Mouse (Mus musculus): ENCODE data around the gene Gpr84. TPM values are rescaled to one million over a fixed set of nuclear protein-coding genes. Genes with fewer than 3 reads are reported as not detected.

The Gpr84 gene
- polyA plus RNA-seq, 1 experiment, result not detected

DNA sequence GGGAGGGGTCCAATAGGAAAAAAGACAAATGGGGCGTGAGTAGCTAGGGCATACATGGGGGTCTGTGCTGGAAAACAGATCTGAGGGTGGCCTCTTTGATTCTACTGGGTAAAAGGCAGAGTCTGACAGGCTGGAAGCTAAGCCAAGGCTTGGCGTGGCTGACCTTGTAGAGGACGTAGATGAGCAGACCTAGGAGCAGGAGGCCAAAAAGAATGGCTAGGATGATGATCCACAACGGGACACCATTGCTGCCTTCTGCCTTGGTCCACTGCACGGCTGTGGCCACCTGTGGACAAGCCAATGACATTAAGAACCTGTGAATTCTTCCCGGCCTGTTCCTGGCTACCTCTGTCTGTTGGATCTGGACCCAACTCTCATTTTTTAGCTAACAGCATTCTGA, 35.4 kb upstream of the Gpr84 start:
- peaks cover 37% of the 10 kb centered on the region for H3K36me3 ChIP-seq (ENCODE audit: control insufficient read depth, insufficient read depth, low read length, poor library complexity, severe bottlenecking)
- no peak for TF ChIP-seq CTCF (IDR thresholded peaks at IDR 0.05; ENCODE audit: low read depth, low read length)
- no peak for TF ChIP-seq POLR2A (IDR thresholded peaks at IDR 0.05; ENCODE audit: insufficient read depth, low read length)
- TF ChIP-seq EP300 (IDR thresholded peaks at IDR 0.05; ENCODE audit: insufficient read depth, low read depth, low read length), result no peak
- no peaks in the 10 kb centered on the region for H3K27me3 ChIP-seq (ENCODE audit: control insufficient read depth, insufficient read depth, low read length, poor library complexity, severe bottlenecking)

DNA sequence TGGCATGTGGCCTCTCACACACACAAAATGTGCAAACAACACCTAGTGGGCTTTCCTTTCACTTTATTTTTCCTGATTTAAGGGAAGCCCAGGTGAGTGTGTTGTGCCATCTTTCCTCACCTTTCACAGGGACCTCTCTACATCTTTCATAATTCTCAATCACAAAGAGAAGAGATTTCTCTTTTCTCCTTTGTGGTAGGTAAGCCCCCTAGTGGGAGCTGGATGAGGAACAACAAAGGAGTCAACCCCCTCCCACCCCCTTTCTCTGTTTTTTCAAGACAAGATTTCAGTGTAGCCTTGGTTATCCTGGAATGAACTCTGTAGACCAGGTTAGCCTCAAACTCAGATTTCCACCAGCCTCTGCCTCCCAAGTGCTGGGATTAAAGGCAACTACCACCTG, 33.1 kb upstream of the Gpr84 start:
- peaks cover 19% of the 10 kb centered on the region for H3K36me3 ChIP-seq (ENCODE audit: control insufficient read depth, insufficient read depth, low read length, poor library complexity, severe bottlenecking)
- H3K27ac ChIP-seq (ENCODE audit: insufficient read depth, low read length), result 0 out of 2 replicates have a peak overlapping the region, but pooled peaks have one; percentile 7
- H3K4me3 ChIP-seq (ENCODE audit: low read depth, low read length), result no peak overlapping the region
- H3K9ac ChIP-seq (ENCODE audit: low read depth, poor library complexity, severe bottlenecking), result no peak overlapping the region
- peaks cover 2% of the 10 kb centered on the region for H3K4me1 ChIP-seq (ENCODE audit: control insufficient read depth, insufficient read depth, low read length)
- TF ChIP-seq CTCF (IDR thresholded peaks at IDR 0.05; ENCODE audit: low read depth, low read length) (no peak), POLR2A (IDR thresholded peaks at IDR 0.05; ENCODE audit: insufficient read depth, low read length) (no peak), EP300 (IDR thresholded peaks at IDR 0.05; ENCODE audit: insufficient read depth, low read depth, low read length) (no peak)
- H3K27me3 ChIP-seq (ENCODE audit: control insufficient read depth, insufficient read depth, low read length, poor library complexity, severe bottlenecking), result no peaks in the 10 kb centered on the region
- no peaks in the 10 kb centered on the region for H3K9me3 ChIP-seq (replicated peaks; ENCODE audit: control insufficient read depth, insufficient read depth, low read length, poor library complexity, severe bottlenecking)

More for the DNA sequence above, 35.4 kb upstream of the Gpr84 start:
- Histone ChIP-seq H3K9me3 (replicated peaks; ENCODE audit: control insufficient read depth, insufficient read depth, low read length, poor library complexity, severe bottlenecking) (no peaks in the 10 kb centered on the region), H3K4me3 (ENCODE audit: low read depth, low read length) (no peak overlapping the region), H3K27ac (ENCODE audit: insufficient read depth, low read length) (no peak overlapping the region), H3K9ac (ENCODE audit: low read depth, poor library complexity, severe bottlenecking) (no peak overlapping the region), H3K4me1 (ENCODE audit: control insufficient read depth, insufficient read depth, low read length) (peaks cover 2% of the 10 kb centered on the region)

DNA sequence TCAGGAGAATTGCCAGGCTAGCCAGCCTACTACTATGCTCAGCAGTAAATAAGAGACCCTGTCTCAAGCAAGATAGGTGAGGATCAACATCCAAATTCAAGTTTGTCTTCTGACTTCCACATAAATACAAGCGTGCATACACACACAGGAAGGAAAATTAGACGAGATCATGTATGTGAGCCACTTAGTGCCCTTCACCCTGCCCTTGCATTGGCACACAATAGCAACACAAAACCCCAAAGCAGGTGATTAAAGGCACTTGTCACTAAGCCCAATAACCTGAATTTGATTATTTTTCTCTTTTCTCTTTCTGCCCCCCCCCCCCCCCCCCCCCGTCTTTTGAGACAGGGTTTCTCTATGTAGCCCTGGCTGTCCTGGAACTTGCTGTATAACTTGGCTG, 32.6 kb upstream of the Gpr84 start:
- no peak overlapping the region for H3K9ac ChIP-seq (ENCODE audit: low read depth, poor library complexity, severe bottlenecking)
- H3K27ac ChIP-seq (ENCODE audit: insufficient read depth, low read length), result no peak overlapping the region
- no peak overlapping the region for H3K4me3 ChIP-seq (ENCODE audit: low read depth, low read length)
- no peaks in the 10 kb centered on the region for H3K9me3 ChIP-seq (replicated peaks; ENCODE audit: control insufficient read depth, insufficient read depth, low read length, poor library complexity, severe bottlenecking)
- no peaks in the 10 kb centered on the region for H3K27me3 ChIP-seq (ENCODE audit: control insufficient read depth, insufficient read depth, low read length, poor library complexity, severe bottlenecking)
- peaks cover 6% of the 10 kb centered on the region for H3K4me1 ChIP-seq (ENCODE audit: control insufficient read depth, insufficient read depth, low read length)
- TF ChIP-seq CTCF (IDR thresholded peaks at IDR 0.05; ENCODE audit: low read depth, low read length), result no peak
- no peak for TF ChIP-seq POLR2A (IDR thresholded peaks at IDR 0.05; ENCODE audit: insufficient read depth, low read length)
- TF ChIP-seq EP300 (IDR thresholded peaks at IDR 0.05; ENCODE audit: insufficient read depth, low read depth, low read length), result no peak
- H3K36me3 ChIP-seq (ENCODE audit: control insufficient read depth, insufficient read depth, low read length, poor library complexity, severe bottlenecking), result peaks cover 19% of the 10 kb centered on the region

DNA sequence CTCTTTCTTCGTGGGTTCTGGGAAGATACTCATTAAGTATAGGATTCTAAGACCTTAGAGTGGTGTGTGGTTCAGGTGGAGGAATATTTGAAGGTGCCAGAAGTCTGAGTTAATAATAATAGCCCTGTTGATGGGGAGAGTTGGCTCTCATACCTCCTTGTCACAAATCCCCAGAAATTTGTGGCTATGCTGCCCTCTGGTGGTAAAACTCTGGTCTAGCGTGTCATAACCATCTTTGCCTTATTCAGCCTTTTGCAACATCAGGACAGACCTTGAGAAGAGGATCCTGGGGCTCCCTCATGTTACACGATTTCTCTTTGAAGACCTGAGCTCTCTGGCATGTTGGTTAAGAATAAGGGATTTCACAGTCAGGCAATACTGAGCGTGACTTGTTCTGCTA, 32.0 kb upstream of the Gpr84 start:
- TF ChIP-seq CTCF (IDR thresholded peaks at IDR 0.05; ENCODE audit: low read depth, low read length) (no peak), POLR2A (IDR thresholded peaks at IDR 0.05; ENCODE audit: insufficient read depth, low read length) (no peak), EP300 (IDR thresholded peaks at IDR 0.05; ENCODE audit: insufficient read depth, low read depth, low read length) (no peak)
- peaks cover 14% of the 10 kb centered on the region for H3K36me3 ChIP-seq (ENCODE audit: control insufficient read depth, insufficient read depth, low read length, poor library complexity, severe bottlenecking)
- H3K27ac ChIP-seq (ENCODE audit: insufficient read depth, low read length), result no peak overlapping the region
- H3K4me3 ChIP-seq (ENCODE audit: low read depth, low read length), result no peak overlapping the region
- no peak overlapping the region for H3K9ac ChIP-seq (ENCODE audit: low read depth, poor library complexity, severe bottlenecking)
- H3K4me1 ChIP-seq (ENCODE audit: control insufficient read depth, insufficient read depth, low read length), result peaks cover 6% of the 10 kb centered on the region
- H3K9me3 ChIP-seq (replicated peaks; ENCODE audit: control insufficient read depth, insufficient read depth, low read length, poor library complexity, severe bottlenecking), result no peaks in the 10 kb centered on the region
- no peaks in the 10 kb centered on the region for H3K27me3 ChIP-seq (ENCODE audit: control insufficient read depth, insufficient read depth, low read length, poor library complexity, severe bottlenecking)

GRCm38 (mm10) chr15:103341547-103341946, 31.1 kb upstream of the Gpr84 start:
- Histone ChIP-seq H3K4me3 (ENCODE audit: low read depth, low read length) (no peak overlapping the region), H3K27me3 (ENCODE audit: control insufficient read depth, insufficient read depth, low read length, poor library complexity, severe bottlenecking) (no peaks in the 10 kb centered on the region), H3K9me3 (replicated peaks; ENCODE audit: control insufficient read depth, insufficient read depth, low read length, poor library complexity, severe bottlenecking) (no peaks in the 10 kb centered on the region), H3K27ac (ENCODE audit: insufficient read depth, low read length) (no peak overlapping the region), H3K36me3 (ENCODE audit: control insufficient read depth, insufficient read depth, low read length, poor library complexity, severe bottlenecking) (peaks cover 14% of the 10 kb centered on the region), H3K9ac (ENCODE audit: low read depth, poor library complexity, severe bottlenecking) (peak overlapping the region; percentile 22; the same call in 1 of the 2 replicates), H3K4me1 (ENCODE audit: control insufficient read depth, insufficient read depth, low read length) (peaks cover 6% of the 10 kb centered on the region)
- TF ChIP-seq EP300 (IDR thresholded peaks at IDR 0.05; ENCODE audit: insufficient read depth, low read depth, low read length) (no peak), POLR2A (IDR thresholded peaks at IDR 0.05; ENCODE audit: insufficient read depth, low read length) (no peak), CTCF (IDR thresholded peaks at IDR 0.05; ENCODE audit: low read depth, low read length) (no peak)

DNA sequence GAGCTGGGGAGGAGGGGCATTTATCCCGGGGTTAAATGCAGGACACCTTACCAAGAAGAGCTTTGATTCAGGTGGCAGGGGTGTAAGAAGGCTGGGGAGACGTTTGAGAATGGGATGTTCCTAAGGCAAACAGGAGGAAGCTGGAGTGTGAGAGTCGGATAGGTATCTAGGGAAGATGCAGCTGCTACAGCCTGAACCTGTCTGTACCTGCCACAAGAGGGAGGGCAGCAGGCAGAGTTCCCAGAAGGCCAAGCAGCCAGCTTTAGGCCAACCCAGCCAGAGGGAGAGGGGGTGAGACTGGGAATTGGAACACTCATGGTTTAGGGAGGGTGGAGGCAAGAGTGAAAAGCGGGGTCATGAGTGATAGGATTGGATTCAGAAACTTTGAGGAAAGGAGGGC, 30.4 kb upstream of the Gpr84 start:
- no peaks in the 10 kb centered on the region for H3K27me3 ChIP-seq (ENCODE audit: control insufficient read depth, insufficient read depth, low read length, poor library complexity, severe bottlenecking)
- TF ChIP-seq POLR2A (IDR thresholded peaks at IDR 0.05; ENCODE audit: insufficient read depth, low read length) (no peak), CTCF (IDR thresholded peaks at IDR 0.05; ENCODE audit: low read depth, low read length) (peak; percentile 32), EP300 (IDR thresholded peaks at IDR 0.05; ENCODE audit: insufficient read depth, low read depth, low read length) (no peak)
- peaks cover 6% of the 10 kb centered on the region for H3K4me1 ChIP-seq (ENCODE audit: control insufficient read depth, insufficient read depth, low read length)
- no peak overlapping the region for H3K4me3 ChIP-seq (ENCODE audit: low read depth, low read length)
- peaks cover 8% of the 10 kb centered on the region for H3K36me3 ChIP-seq (ENCODE audit: control insufficient read depth, insufficient read depth, low read length, poor library complexity, severe bottlenecking)
- H3K27ac ChIP-seq (ENCODE audit: insufficient read depth, low read length), result no peak overlapping the region
- peak overlapping the region; percentile 22; the same call in 1 of the 2 replicates for H3K9ac ChIP-seq (ENCODE audit: low read depth, poor library complexity, severe bottlenecking)
- H3K9me3 ChIP-seq (replicated peaks; ENCODE audit: control insufficient read depth, insufficient read depth, low read length, poor library complexity, severe bottlenecking), result no peaks in the 10 kb centered on the region
